Mouse (Mus musculus) stomach, embryonic 16.5 days (tissue): Measurements from ENCODE around the gene Axin2. TPM values are rescaled to one million over a fixed set of nuclear protein-coding genes. Genes with fewer than 3 reads are reported as not detected.
A peak's percentile ranks its signal among the peaks of the same experiment; 100 is the strongest.

Experiments used
- ATAC-seq: fragments of 200-750 bp; cut with Nextera tagmentation; 2 replicates; pipeline ENCODE4 v1.8.0; 2017; ENCODE audit warnings: moderate number of reproducible peaks, moderate TSS enrichment; ENCODE audit not compliant: insufficient read depth, low FRiP score
- H3K27ac ChIP-seq: fragments of 300-500 bp; sonication (generic); 2 replicates; pipeline ENCODE4 v1.5.1; 2014; ENCODE audit warnings: low read length
- H3K27me3 ChIP-seq: fragments of 300-500 bp; sonication (generic); 2 replicates; pipeline ENCODE4 v1.6.1; 2014; ENCODE audit warnings: low read length, control low read depth, mixed read lengths; ENCODE audit not compliant: control insufficient read depth, insufficient read depth
- H3K36me3 ChIP-seq: fragments of 300-500 bp; sonication (generic); 2 replicates; pipeline ENCODE4 v1.6.1; 2014; ENCODE audit warnings: low read length; ENCODE audit not compliant: control insufficient read depth, insufficient read depth
- H3K4me1 ChIP-seq: fragments of 300-500 bp; sonication (generic); 2 replicates; pipeline ENCODE4 v1.6.1; 2014; ENCODE audit warnings: low read length, control low read depth, mixed read lengths; ENCODE audit not compliant: control insufficient read depth, insufficient read depth
- H3K4me2 ChIP-seq: fragments of 300-500 bp; sonication (generic); 2 replicates; pipeline ENCODE4 v1.6.1; 2014; ENCODE audit warnings: low read depth, low read length, mixed read lengths
- H3K4me3 ChIP-seq: fragments of 300-500 bp; sonication (generic); replicated peaks from 2 replicates; pipeline ENCODE4 v1.5.1; 2014; ENCODE audit warnings: mild to moderate bottlenecking, low read length
- H3K9ac ChIP-seq: fragments of 300-500 bp; sonication (generic); 2 replicates; pipeline ENCODE4 v1.6.1; 2014; ENCODE audit warnings: low read length
- H3K9me3 ChIP-seq: fragments of 300-500 bp; sonication (generic); replicated peaks from 2 replicates; pipeline ENCODE4 v1.6.1; 2016; ENCODE audit warnings: low read length, control low read depth; ENCODE audit not compliant: control insufficient read depth
- WGBS: fragments of 180-500 bp; shearing (Covaris S2); extraction: QIAGEN DNeasy Blood & Tissue Kit; methylation state at CpG from one replicate; pipeline ENCODE4 v1.1.7; 2014; 5-methylcytosine and 5-hydroxymethylcytosine counted together
- polyA plus RNA-seq: library from polyadenylated mRNA; unstranded; fragments of >200 nt; fragmentation: Nextera tagmentation; extraction: Ambion mirVana; gene quantifications from 2 replicates; pipeline ENCODE4 v1.2.1, GENCODE M21; 2015

Axin2 gene
- polyA plus RNA-seq, 1 experiment from 2014 or later, result 2.8 TPM

- WGBS, result 90% methylated on average over 12 of the region's 12 CpGs
- ATAC-seq, result no peak
- Histone ChIP-seq H3K4me2 (no peak overlapping the region), H3K4me3 (no peak overlapping the region), H3K9me3 (0 out of 2 replicates have a peak, but pooled peaks cover 4% of the 10 kb centered on the region), H3K4me1 (peaks cover 13% of the 10 kb centered on the region; the same call in 1 of the 2 replicates), H3K9ac (no peak overlapping the region), H3K27ac (no peak overlapping the region), H3K27me3 (no peaks in the 10 kb centered on the region), H3K36me3 (no peaks in the 10 kb centered on the region)
These were observed 8.0 kb upstream of the Axin2 start for GRCm38 (mm10) chr11:108912174-108912573.

GRCm38 (mm10) chr11:108917422-108918324 is 2.5 kb upstream of the Axin2 start:
- Histone ChIP-seq H3K4me3 (no peak overlapping the region), H3K9me3 (0 out of 2 replicates have a peak, but pooled peaks cover 4% of the 10 kb centered on the region), H3K9ac (no peak overlapping the region), H3K4me2 (no peak overlapping the region), H3K36me3 (no peaks in the 10 kb centered on the region), H3K27ac (no peak overlapping the region), H3K4me1 (peaks cover 2% of the 10 kb centered on the region; the same call in 1 of the 2 replicates), H3K27me3 (no peaks in the 10 kb centered on the region)
- 25% methylated on average over 12 of the region's 12 CpGs for WGBS
- ATAC-seq, result no peak

- Histone ChIP-seq H3K36me3 (no peaks in the 10 kb centered on the region), H3K4me1 (peaks cover 29% of the 10 kb centered on the region), H3K4me3 (peak overlapping the region; percentile 87), H3K9me3 (0 out of 2 replicates have a peak, but pooled peaks cover 4% of the 10 kb centered on the region), H3K9ac (peak overlapping the region; percentile 77), H3K27me3 (no peaks in the 10 kb centered on the region; the same call in 1 of the 2 replicates), H3K27ac (peak overlapping the region; percentile 97), H3K4me2 (peak overlapping the region; percentile 88)
- ATAC-seq, result peak; percentile 84
- WGBS, result under 1% methylated on average over 99 of the region's 104 CpGs
These were observed 722 bp downstream of the Axin2 start for GRCm38 (mm10) chr11:108920636-108921505.

GRCm38 (mm10) chr11:108921506-108922455 is 1.6 kb downstream of the Axin2 start:
- ATAC-seq, result no peak
- WGBS, result under 1% methylated on average over 59 of the region's 62 CpGs
- no peaks in the 10 kb centered on the region; the same call in 1 of the 2 replicates for H3K27me3 ChIP-seq
- peak overlapping the region; percentile 97 for H3K27ac ChIP-seq
- H3K9me3 ChIP-seq, result 0 out of 2 replicates have a peak, but pooled peaks cover under 1% of the 10 kb centered on the region
- no peaks in the 10 kb centered on the region for H3K36me3 ChIP-seq
- H3K4me2 ChIP-seq, result peak overlapping the region; percentile 88
- H3K4me1 ChIP-seq, result peaks cover 35% of the 10 kb centered on the region
- H3K9ac ChIP-seq, result peak overlapping the region; percentile 77
- H3K4me3 ChIP-seq, result peak overlapping the region; percentile 87

- peaks cover 35% of the 10 kb centered on the region for H3K4me1 ChIP-seq
- peak overlapping the region; percentile 87 for H3K4me3 ChIP-seq
- no peak for ATAC-seq
- H3K9ac ChIP-seq, result peak overlapping the region; percentile 77
- under 1% methylated on average over 32 of the region's 32 CpGs for WGBS
- H3K36me3 ChIP-seq, result no peaks in the 10 kb centered on the region
- no peaks in the 10 kb centered on the region; the same call in 1 of the 2 replicates for H3K27me3 ChIP-seq
- H3K4me2 ChIP-seq, result peak overlapping the region; percentile 88
- peak overlapping the region; percentile 97 for H3K27ac ChIP-seq
- H3K9me3 ChIP-seq, result no peaks in the 10 kb centered on the region
These were observed 2.5 kb downstream of the Axin2 start for GRCm38 (mm10) chr11:108922511-108923187.

- Histone ChIP-seq H3K9me3 (no peaks in the 10 kb centered on the region), H3K9ac (peak overlapping the region; percentile 77), H3K4me3 (peak overlapping the region; percentile 87), H3K27me3 (no peaks in the 10 kb centered on the region; the same call in 1 of the 2 replicates), H3K4me2 (peak overlapping the region; percentile 88), H3K36me3 (no peaks in the 10 kb centered on the region), H3K4me1 (peaks cover 37% of the 10 kb centered on the region), H3K27ac (no peak overlapping the region; the same call in 1 of the 2 replicates)
- ATAC-seq, result no peak
- WGBS, result 9% methylated on average over 17 of the region's 17 CpGs
These were observed 3.0 kb downstream of the Axin2 start for GRCm38 (mm10) chr11:108923188-108923575.

GRCm38 (mm10) chr11:108923781-108924180 is 3.6 kb downstream of the Axin2 start:
- H3K36me3 ChIP-seq, result no peaks in the 10 kb centered on the region
- H3K27me3 ChIP-seq, result no peaks in the 10 kb centered on the region; the same call in 1 of the 2 replicates
- no peak for ATAC-seq
- H3K4me2 ChIP-seq, result peak overlapping the region; percentile 88
- H3K27ac ChIP-seq, result no peak overlapping the region
- no peaks in the 10 kb centered on the region for H3K9me3 ChIP-seq
- peak overlapping the region; percentile 87 for H3K4me3 ChIP-seq
- peak overlapping the region; percentile 77 for H3K9ac ChIP-seq
- peaks cover 43% of the 10 kb centered on the region for H3K4me1 ChIP-seq
- 45% methylated on average over 13 of the region's 13 CpGs for WGBS
